Mouse (Mus musculus) E14TG2a.4 (cell line): ENCODE data around the gene Dcaf1.

Experiments
- CTCF ChIP-seq: conservative IDR thresholded peaks from 2 replicates; pipeline ENCODE4 v1.5.1; 2014; ENCODE audit warnings: low read length
- NANOG ChIP-seq: IDR thresholded peaks from 2 replicates; pipeline ENCODE4 v1.6.1; 2014; ENCODE audit warnings: borderline replicate concordance, low read length, mixed read lengths
- POU5F1 ChIP-seq: IDR thresholded peaks from 2 replicates; pipeline ENCODE4 v1.6.1; 2014; ENCODE audit warnings: low read length, borderline replicate concordance

GRCm38 (mm10) chr9:106881071-106881755 is 59.5 kb downstream of the Dcaf1 start:
- TF ChIP-seq CTCF, result no peak
- no peak for TF ChIP-seq POU5F1
- TF ChIP-seq NANOG, result no peak
